Mouse (Mus musculus) CH12.LX (cell line): Measurements from ENCODE around the gene Akap2. TPM values are rescaled to one million over a fixed set of nuclear protein-coding genes. Genes with fewer than 3 reads are reported as not detected.

ENCODE experiments used
- DNase-seq: peaks from one replicate; pipeline ENCODE4 v3.0.0-alpha.2; 2013; ENCODE audit errors: extremely low read depth
- H3K27ac ChIP-seq: 2 replicates; pipeline ENCODE4 v1.5.1; 2012; ENCODE audit warnings: low read depth, mild to moderate bottlenecking, control low read depth, moderate library complexity; ENCODE audit not compliant: insufficient read depth
- H3K27me3 ChIP-seq: replicated peaks from 2 replicates; pipeline ENCODE3; 2012; ENCODE audit warnings: inconsistent platforms
- H3K36me3 ChIP-seq, 2 experiments: replicated peaks in 1 of 2; 2 replicates each; pipeline versions ENCODE3 to v1.6.1; 2012; ENCODE audit warnings: inconsistent platforms in 1 of 2, low read length in 1 of 2, mild to moderate bottlenecking in 1 of 2, mixed read lengths in 1 of 2, moderate library complexity in 1 of 2; ENCODE audit not compliant: control insufficient read depth in 1 of 2, insufficient read depth in 1 of 2
- H3K4me1 ChIP-seq, 2 experiments: 2 replicates each; pipeline ENCODE4 v1.6.1; 2012; ENCODE audit warnings: inconsistent platforms in 1 of 2, moderate library complexity in 1 of 2; ENCODE audit not compliant: insufficient read depth in 2 of 2, control insufficient read depth in 1 of 2
- H3K4me2 ChIP-seq: 2 replicates; pipeline ENCODE4 v1.6.1; 2012; ENCODE audit warnings: low read depth, mild to moderate bottlenecking, control low read depth; ENCODE audit not compliant: poor library complexity, insufficient read depth, severe bottlenecking
- H3K4me3 ChIP-seq, 3 experiments: fragments of 150-350 bp in 1 of 3; sonication (generic) in 1 of 3; replicated peaks in 1 of 3; 2 replicates each; pipeline versions ENCODE3 to v1.5.1; 2011 to 2012; ENCODE audit warnings: low read depth in 2 of 3, low read length in 2 of 3, mild to moderate bottlenecking in 2 of 3, moderate library complexity in 2 of 3, control low read depth in 1 of 3, improper control_type of control experiment in 1 of 3, inconsistent platforms in 1 of 3, mixed read lengths in 1 of 3; ENCODE audit not compliant: poor library complexity in 1 of 3
- H3K79me2 ChIP-seq: replicated peaks from 2 replicates; pipeline ENCODE4 v1.6.1; 2012; ENCODE audit warnings: mild to moderate bottlenecking, moderate library complexity; ENCODE audit not compliant: control insufficient read depth, poor library complexity, insufficient read depth, severe bottlenecking; ENCODE audit errors: extremely low read depth
- H3K9ac ChIP-seq: 2 replicates; pipeline ENCODE4 v1.6.1; 2012; ENCODE audit warnings: low read depth, mild to moderate bottlenecking, control low read depth, moderate library complexity; ENCODE audit not compliant: insufficient read depth
- H3K9me3 ChIP-seq: replicated peaks from 2 replicates; pipeline ENCODE3; 2012; ENCODE audit warnings: low read length, inconsistent platforms, mixed read lengths
- BHLHE40 ChIP-seq: IDR thresholded peaks from 2 replicates; pipeline ENCODE4 v1.6.1; 2011; ENCODE audit warnings: mild to moderate bottlenecking, low read depth, low read length, improper control_type of control experiment
- CTCF ChIP-seq, 2 experiments: IDR thresholded peaks in 1 of 2; conservative IDR thresholded peaks in 1 of 2; 2 replicates each; pipeline ENCODE4 v1.5.1; 2011 to 2012; ENCODE audit warnings: low read depth in 2 of 2, low read length in 2 of 2, improper control_type of control experiment in 1 of 2, inconsistent platforms in 1 of 2, mild to moderate bottlenecking in 1 of 2, moderate library complexity in 1 of 2
- E2F4 ChIP-seq: IDR thresholded peaks from 2 replicates; pipeline ENCODE4 v1.6.1; 2011; ENCODE audit warnings: low read depth, low read length, improper control_type of control experiment; ENCODE audit not compliant: insufficient replicate concordance
- ELF1 ChIP-seq: IDR thresholded peaks from 2 replicates; pipeline ENCODE4 v1.6.1; 2014; ENCODE audit warnings: low read depth, mild to moderate bottlenecking, inconsistent platforms, low read length, improper control_type of control experiment
- HCFC1 ChIP-seq: IDR thresholded peaks from 2 replicates; pipeline ENCODE4 v1.6.1; 2012; ENCODE audit warnings: low read depth, mild to moderate bottlenecking, inconsistent platforms, low read length, improper control_type of control experiment
- MAZ ChIP-seq: IDR thresholded peaks from 2 replicates; pipeline ENCODE4 v1.6.1; 2012; ENCODE audit warnings: low read depth, mild to moderate bottlenecking, inconsistent platforms, low read length, improper control_type of control experiment, moderate library complexity
- MEF2A ChIP-seq: IDR thresholded peaks from 2 replicates; pipeline ENCODE4 v1.6.1; 2014; ENCODE audit warnings: low read depth, mild to moderate bottlenecking, inconsistent platforms, low read length, improper control_type of control experiment, borderline replicate concordance
- MXI1 ChIP-seq: IDR thresholded peaks from 2 replicates; pipeline ENCODE4 v1.6.1; 2011; ENCODE audit warnings: mild to moderate bottlenecking, low read depth, low read length, improper control_type of control experiment
- MYC ChIP-seq: IDR thresholded peaks from 2 replicates; pipeline ENCODE4 v1.6.1; 2011; ENCODE audit warnings: low read depth, mild to moderate bottlenecking, improper control_type of control experiment, low read length
- NELFE ChIP-seq: IDR thresholded peaks from 2 replicates; pipeline ENCODE4 v1.6.1; 2011; ENCODE audit warnings: low read depth, low read length, improper control_type of control experiment
- NRF1 ChIP-seq: IDR thresholded peaks from 2 replicates; pipeline ENCODE4 v1.6.1; 2014; ENCODE audit warnings: low read depth, mild to moderate bottlenecking, inconsistent platforms, low read length, improper control_type of control experiment, moderate library complexity
- PAX5 ChIP-seq: IDR thresholded peaks from 2 replicates; pipeline ENCODE4 v1.6.1; 2012; ENCODE audit warnings: low read length, inconsistent platforms, mixed read lengths
- RAD21 ChIP-seq: IDR thresholded peaks from 2 replicates; pipeline ENCODE4 v1.6.1; 2011; ENCODE audit warnings: low read depth, mild to moderate bottlenecking, low read length, improper control_type of control experiment, moderate library complexity
- SIN3A ChIP-seq: IDR thresholded peaks from 2 replicates; pipeline ENCODE4 v1.6.1; 2012; ENCODE audit warnings: low read length, improper control_type of control experiment, inconsistent platforms
- SMC3 ChIP-seq: IDR thresholded peaks from 2 replicates; pipeline ENCODE4 v1.6.1; 2011; ENCODE audit warnings: low read depth, low read length, improper control_type of control experiment
- UBTF ChIP-seq: IDR thresholded peaks from 2 replicates; pipeline ENCODE4 v1.6.1; 2012; ENCODE audit warnings: low read depth, mild to moderate bottlenecking, inconsistent platforms, low read length, improper control_type of control experiment, moderate library complexity
- USF1 ChIP-seq: IDR thresholded peaks from 2 replicates; pipeline ENCODE4 v1.6.1; 2014; ENCODE audit warnings: low read depth, mild to moderate bottlenecking, inconsistent platforms, low read length, improper control_type of control experiment
- USF2 ChIP-seq: conservative IDR thresholded peaks from 2 replicates; pipeline ENCODE4 v1.6.1; 2011; ENCODE audit warnings: low read depth, low read length, improper control_type of control experiment
- ZC3H11A ChIP-seq: IDR thresholded peaks from 2 replicates; pipeline ENCODE4 v1.6.1; 2012; ENCODE audit warnings: low read depth, mild to moderate bottlenecking, inconsistent platforms, low read length, improper control_type of control experiment
- ZKSCAN1 ChIP-seq: IDR thresholded peaks from 2 replicates; pipeline ENCODE4 v1.6.1; 2012; ENCODE audit warnings: low read depth, inconsistent platforms, low read length, improper control_type of control experiment, borderline replicate concordance
- ZNF384 ChIP-seq: IDR thresholded peaks from 2 replicates; pipeline ENCODE4 v1.6.1; 2012; ENCODE audit warnings: low read depth, low read length, improper control_type of control experiment, inconsistent platforms
- dilution Hi-C: fragments of 300-500 bp; cut with MboI; formaldehyde crosslinking; loops from 2 replicates; pipeline ENCODE4 v1.14.3; 2020; ENCODE audit warnings: low sequenced_read_pairs; ENCODE audit not compliant: extremely low pct_unique_long_range_greater_than_20kb, extremely low pct_ligation_motif_present
- in situ Hi-C: fragments of 300-500 bp; cut with MboI; formaldehyde crosslinking; loops from 3 replicates; pipeline ENCODE4 v1.14.3; 2019; ENCODE audit warnings: low sequenced_read_pairs, low pct_ligation_motif_present, low pct_unique_long_range_greater_than_20kb, mixed read lengths
- polyA plus RNA-seq: library from polyadenylated mRNA; unstranded; fragments of >175 nt; gene quantifications from 2 replicates; pipeline ENCODE4 v1.2.1, GENCODE M21; 2012; ENCODE audit warnings: low read depth; ENCODE audit not compliant: insufficient read length
- total RNA-seq, 2 experiments: library from RNA; depleted of rRNA; stranded (reverse); fragments of 300-350 nt in 1 of 2; fragments of >200 nt in 1 of 2; gene quantifications; 2 replicates each; pipeline ENCODE4 v1.2.3; 2012 to 2014

Gene Akap2
- total and polyA plus RNA-seq, 3 experiments, result 0.25 TPM; not detected in 2

DNA sequence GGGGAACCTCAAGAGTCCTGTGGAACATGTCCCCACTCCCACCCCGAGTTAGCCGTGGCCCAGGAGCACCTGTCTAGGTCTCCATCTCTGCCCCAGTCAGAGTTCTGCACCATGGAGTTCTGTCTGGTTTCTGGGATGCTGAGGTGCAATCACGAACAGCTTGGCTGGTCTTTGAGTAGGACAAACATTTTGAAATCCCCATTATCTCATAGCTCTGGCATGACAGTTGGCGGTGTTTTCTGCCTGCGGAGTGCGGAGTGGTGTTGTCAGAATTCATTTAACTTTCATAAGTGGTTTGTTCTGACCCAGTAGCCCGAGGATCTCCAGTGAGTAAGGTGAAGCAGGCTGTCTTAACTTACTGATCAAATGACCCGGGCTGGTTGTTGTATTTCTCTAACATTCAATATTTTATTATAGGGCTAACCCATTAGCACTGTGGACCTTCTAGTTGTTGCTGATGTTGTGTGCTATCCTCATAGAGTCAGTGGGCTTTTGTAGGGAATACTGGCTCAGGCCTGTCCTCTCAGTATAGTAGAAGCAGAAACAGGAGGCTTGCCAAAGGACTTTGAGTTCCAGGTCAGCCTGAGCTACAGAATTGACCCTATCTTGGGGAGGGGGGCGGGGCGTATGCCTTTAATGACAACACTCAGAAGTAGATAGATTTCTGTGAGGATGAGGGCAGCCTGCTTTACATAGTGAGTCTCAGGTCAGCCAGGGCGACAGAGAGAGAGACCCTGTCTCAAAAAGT, 66.6 kb downstream of the Akap2 start:
- Histone ChIP-seq H3K4me3 (no peak overlapping the region), H3K4me2 (no peak overlapping the region), H3K9ac (no peak overlapping the region), H3K36me3 (no peaks in the 10 kb centered on the region), H3K9me3 (no peaks in the 10 kb centered on the region), H3K27ac (no peak overlapping the region), H3K79me2 (no peaks in the 10 kb centered on the region), H3K4me1 (peaks cover 4 to 16% of the 10 kb centered on the region in 2 experiments), H3K27me3 (no peaks in the 10 kb centered on the region)
- dilution Hi-C loops (no loop called here), in situ Hi-C loops (no loop called here)
- TF ChIP-seq MXI1 (no peak), SIN3A (no peak), ZNF384 (no peak), MYC (no peak), NRF1 (no peak)
- DNase-seq, result no peak

GRCm38 (mm10) chr4:57788709-57789108, 71.3 kb downstream of the Akap2 start:
- TF ChIP-seq SIN3A (no peak), ZNF384 (peak; percentile 77), MAZ (peak; percentile 62; the same call in 1 of the 2 replicates), ELF1 (peak; percentile 31), ZC3H11A (peak; percentile 80), CTCF (conservative IDR thresholded peaks at IDR 0.05 in 1 of 2, IDR thresholded peaks at IDR 0.05 in 1 of 2; ENCODE audit: low read depth in 2 of 2, low read length in 2 of 2) (peak; percentile 37 to 94), SMC3 (peak; percentile 97), RAD21 (peak; percentile 85), HCFC1 (no peak)
- Histone ChIP-seq H3K4me1 (no peaks in the 10 kb centered on the region), H3K9ac (no peak overlapping the region), H3K36me3 (no peaks in the 10 kb centered on the region), H3K27me3 (no peaks in the 10 kb centered on the region), H3K9me3 (no peaks in the 10 kb centered on the region), H3K79me2 (no peaks in the 10 kb centered on the region), H3K4me2 (no peak overlapping the region), H3K4me3 (no peak overlapping the region), H3K27ac (no peak overlapping the region)
- dilution Hi-C loops (no loop called here), in situ Hi-C loops (no loop called here)
- peak; percentile 50 for DNase-seq

DNA sequence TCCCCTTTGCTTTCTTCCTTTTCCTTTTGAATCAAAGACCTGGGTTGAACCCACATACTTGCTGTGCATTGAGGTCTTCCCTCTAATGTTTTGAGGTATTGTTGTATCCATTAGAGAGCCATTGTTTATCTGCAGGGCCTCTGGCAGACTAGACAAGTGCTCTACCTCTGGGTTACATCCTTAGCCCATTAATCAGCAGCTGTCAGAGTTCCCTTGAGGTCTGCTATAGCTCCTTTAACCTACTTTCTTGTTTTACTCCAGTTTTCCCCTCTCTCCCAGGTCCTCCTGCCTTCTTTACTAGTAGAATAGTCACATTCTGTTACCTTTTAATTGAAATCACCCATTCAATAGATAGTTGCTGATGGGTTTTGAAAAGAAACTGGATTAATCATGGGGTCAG, 71.7 kb downstream of the Akap2 start:
- Histone ChIP-seq H3K9ac (no peak overlapping the region), H3K27me3 (no peaks in the 10 kb centered on the region), H3K9me3 (no peaks in the 10 kb centered on the region), H3K4me3 (no peak overlapping the region), H3K4me1 (no peaks in the 10 kb centered on the region), H3K4me2 (no peak overlapping the region), H3K36me3 (no peaks in the 10 kb centered on the region), H3K27ac (no peak overlapping the region), H3K79me2 (no peaks in the 10 kb centered on the region)
- in situ Hi-C loops, result no loop called here
- dilution Hi-C loops, result no loop called here
- TF ChIP-seq HCFC1 (no peak), UBTF (no peak), NELFE (no peak), PAX5 (no peak), MEF2A (no peak), USF2 (no peak), ZKSCAN1 (no peak), CTCF (conservative IDR thresholded peaks at IDR 0.05 in 1 of 2, IDR thresholded peaks at IDR 0.05 in 1 of 2; ENCODE audit: low read depth in 2 of 2, low read length in 2 of 2) (no peak), USF1 (no peak), BHLHE40 (no peak), E2F4 (no peak), MXI1 (no peak), NRF1 (no peak)
- no peak for DNase-seq
